Mouse (Mus musculus): ENCODE measurements around the gene Ssmem1. TPM values are rescaled to one million over a fixed set of nuclear protein-coding genes. Genes with fewer than 3 reads are reported as not detected.

The Ssmem1 gene
- not detected for polyA plus RNA-seq (2017; shearing (Covaris generic))

DNA sequence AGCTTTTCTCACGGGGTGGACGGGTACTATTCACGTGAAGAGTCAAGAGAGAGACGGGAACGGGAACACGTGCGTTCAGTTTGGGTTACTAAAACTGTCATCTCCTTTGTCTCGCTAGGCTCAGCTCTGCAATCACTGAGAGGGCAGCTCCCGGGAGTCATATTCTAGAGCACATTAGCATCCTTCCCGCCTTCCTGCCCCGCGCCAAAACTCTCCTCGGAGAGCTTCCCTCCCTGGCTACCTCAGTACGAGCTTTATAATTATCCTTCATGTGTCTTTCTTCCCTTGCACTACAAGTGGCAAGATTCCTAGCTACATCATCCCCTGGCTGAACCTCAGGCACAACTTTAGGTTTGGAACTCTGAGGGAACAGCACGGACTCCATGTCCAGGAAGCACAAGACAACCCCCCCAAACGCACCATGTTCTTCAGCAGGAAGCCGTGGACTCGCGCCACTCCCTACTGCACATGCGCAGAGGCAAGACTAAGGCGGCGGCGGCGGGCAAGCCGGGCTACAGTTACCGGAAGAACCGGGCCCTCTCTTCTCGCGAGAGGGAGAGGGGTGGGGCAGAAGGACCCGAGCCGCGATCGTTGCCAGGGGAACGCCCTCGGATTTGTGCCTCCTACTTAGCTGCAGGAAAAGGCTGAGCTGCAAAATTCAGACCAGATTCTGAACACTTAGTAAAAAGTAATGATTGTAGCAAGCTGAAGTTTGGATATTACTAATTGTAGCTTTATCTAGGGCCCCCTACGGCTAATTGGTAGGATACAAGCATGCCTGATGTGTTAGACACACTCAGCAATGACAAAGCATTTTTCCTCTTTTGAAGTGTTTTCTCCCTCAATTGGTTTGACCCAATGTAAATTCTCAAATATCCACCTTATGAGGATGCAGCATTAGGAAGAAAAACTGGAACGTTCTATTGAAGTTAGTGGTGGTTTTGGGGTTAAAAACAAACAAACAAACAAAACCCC is at the start of gene Ssmem1, which contains the start of gene Tmem209:
Gene Ssmem1, plus strand, starts transcription at position 585 of the 975 bp plus-strand sequence.
Gene Tmem209, minus strand, starts transcription at position 519 of the 975 bp plus-strand sequence.

DNA sequence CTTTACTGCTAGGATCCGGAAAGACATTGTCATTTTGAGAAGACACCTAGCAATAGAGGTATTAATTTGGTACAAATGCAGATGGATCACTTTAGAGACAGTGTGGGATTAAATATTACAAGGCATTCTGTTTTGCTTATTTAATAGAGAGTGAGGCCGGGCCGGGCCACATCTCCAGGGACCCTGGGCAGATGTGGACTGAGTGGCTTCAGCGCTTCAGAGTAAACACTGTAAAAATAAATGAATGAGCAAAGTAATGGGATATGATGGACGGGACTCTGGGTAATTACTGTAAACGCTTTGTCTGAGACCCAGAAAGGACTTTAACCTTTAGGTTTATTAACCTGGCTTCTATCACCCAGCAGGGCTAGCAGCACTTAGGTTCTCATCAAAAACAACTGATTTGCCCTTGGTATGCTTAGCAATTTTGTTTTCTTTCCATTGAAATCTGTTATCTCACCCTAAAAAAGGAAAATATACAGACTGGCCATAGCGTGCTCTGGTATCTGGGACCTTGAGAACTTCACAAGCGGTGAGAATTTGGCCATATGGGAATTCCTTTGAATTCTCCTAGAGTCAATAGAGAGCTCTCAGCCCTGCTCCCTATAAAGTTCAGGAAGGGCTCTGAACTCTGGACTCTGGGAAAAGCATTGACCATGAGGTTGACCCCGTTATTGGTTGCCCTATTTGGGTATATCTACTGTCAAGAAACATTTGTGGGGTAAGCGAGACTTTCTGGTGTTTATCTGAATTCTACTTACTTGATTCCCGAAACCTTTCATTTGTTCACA is 31.6 kb downstream of the Ssmem1 start, which contains the start of gene Cpa2:
Gene Cpa2, plus strand, starts transcription at position 574 of the 791 bp plus-strand sequence.

DNA sequence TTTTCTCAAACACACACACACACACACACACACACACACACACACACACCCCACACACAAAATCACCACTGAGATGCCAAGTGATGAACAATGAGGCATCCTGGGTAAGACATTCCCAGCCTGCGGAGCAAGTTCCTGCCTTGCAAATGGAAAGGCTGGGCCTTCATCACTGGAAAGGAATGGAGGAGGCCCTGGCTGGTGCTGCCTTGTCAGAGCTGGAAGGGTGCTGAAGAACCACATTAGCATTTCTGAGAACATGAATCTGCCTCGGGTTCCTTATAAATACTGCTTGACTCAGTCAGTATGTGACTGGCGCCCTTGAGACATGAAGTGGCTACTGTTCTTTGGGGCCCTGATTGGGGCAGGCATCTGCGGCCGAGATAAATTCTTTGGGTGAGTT is 58.4 kb downstream of the Ssmem1 start, which contains the start of gene Cpa4:
Gene Cpa4, plus strand, starts transcription at position 301 of the 400 bp plus-strand sequence.

Other genes with a start within 250 kb of the Ssmem1 start
- gene Ube2h, start 205.3 kb upstream of the Ssmem1 start, polyA plus RNA-seq (2017; shearing (Covaris generic)), result 99.6 TPM
- gene Zc3hc1, start 118.8 kb upstream of the Ssmem1 start, polyA plus RNA-seq (2017; shearing (Covaris generic)), result 38.8 TPM
- gene Klhdc10, start 108.0 kb upstream of the Ssmem1 start, polyA plus RNA-seq (2017; shearing (Covaris generic)), result 13.3 TPM
- gene Tmem209, start 66 bp upstream of the Ssmem1 start, polyA plus RNA-seq (2017; shearing (Covaris generic)), result 36.2 TPM
- gene Cpa2, start 31.7 kb downstream of the Ssmem1 start, polyA plus RNA-seq (2017; shearing (Covaris generic)), result 0.31 TPM
- gene Cpa4, start 58.5 kb downstream of the Ssmem1 start, polyA plus RNA-seq (2017; shearing (Covaris generic)), result not detected
- not detected for gene Cpa5, start 101.2 kb downstream of the Ssmem1 start, polyA plus RNA-seq (2017; shearing (Covaris generic))
- gene Cpa1, start 129.4 kb downstream of the Ssmem1 start, polyA plus RNA-seq (2017; shearing (Covaris generic)), result not detected
- gene Cep41, start 183.9 kb downstream of the Ssmem1 start, polyA plus RNA-seq (2017; shearing (Covaris generic)), result 15.8 TPM
- gene Mest, start 213.7 kb downstream of the Ssmem1 start, polyA plus RNA-seq (2017; shearing (Covaris generic)), result 10.2 TPM